Mouse (Mus musculus) E14TG2a.4 (cell line): ENCODE data around the gene 2310007B03Rik.

ENCODE experiments used
- CTCF ChIP-seq: conservative IDR thresholded peaks from 2 replicates; pipeline ENCODE4 v1.5.1; 2014; ENCODE audit warnings: low read length
- NANOG ChIP-seq: IDR thresholded peaks from 2 replicates; pipeline ENCODE4 v1.6.1; 2014; ENCODE audit warnings: borderline replicate concordance, low read length, mixed read lengths
- POU5F1 ChIP-seq: IDR thresholded peaks from 2 replicates; pipeline ENCODE4 v1.6.1; 2014; ENCODE audit warnings: low read length, borderline replicate concordance

- TF ChIP-seq CTCF, result no peak
- TF ChIP-seq POU5F1, result no peak
- no peak for TF ChIP-seq NANOG
These were observed 30.1 kb upstream of the 2310007B03Rik start for GRCm38 (mm10) chr1:93190726-93191305.
